Mouse (Mus musculus) liver, postnatal 0 days (tissue): ENCODE results near the gene Slc6a19.

Experiments
- CTCF ChIP-seq: sonication (generic); IDR thresholded peaks from 2 replicates; pipeline ENCODE4 v1.5.1; 2016; ENCODE audit warnings: antibody characterized with exemption, low read depth
- EP300 ChIP-seq: IDR thresholded peaks from 2 replicates; pipeline ENCODE4 v1.6.1; 2016; ENCODE audit warnings: antibody characterized with exemption, low read depth, mild to moderate bottlenecking

DNA sequence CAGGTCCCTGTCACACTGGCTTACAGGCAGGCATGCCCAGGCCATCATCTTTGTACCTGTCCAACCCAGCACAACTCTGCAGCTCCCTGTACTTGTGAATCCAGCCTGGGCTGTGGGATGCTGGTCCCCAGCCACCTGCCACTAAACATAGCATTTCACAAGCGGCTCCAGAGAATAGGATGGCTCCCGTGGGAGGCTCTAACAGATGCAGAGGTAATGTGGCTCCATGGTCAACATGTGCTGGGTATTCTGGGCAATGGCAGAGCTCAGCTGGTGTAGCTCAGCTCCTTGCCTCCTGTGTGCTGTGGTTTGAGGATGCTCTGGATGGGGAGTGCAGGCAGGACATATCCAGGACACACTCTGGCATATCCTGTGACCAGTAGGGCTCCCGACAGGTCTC is 39.0 kb upstream of the Slc6a19 start:
- TF ChIP-seq CTCF (no peak), EP300 (no peak)
